Mouse (Mus musculus) lung, embryonic 16.5 days (tissue): ENCODE results near the gene Rabl3. TPM values are rescaled to one million over a fixed set of nuclear protein-coding genes. Genes with fewer than 3 reads are reported as not detected.

Experiments used
- ATAC-seq: fragments of 200-750 bp; cut with Nextera tagmentation; 2 replicates; pipeline ENCODE4 v1.8.0; 2017; ENCODE audit warnings: low read depth, mild to moderate bottlenecking, moderate library complexity
- H3K27ac ChIP-seq: fragments of 300-500 bp; sonication (generic); 2 replicates; pipeline ENCODE4 v1.5.1; 2014; ENCODE audit warnings: mild to moderate bottlenecking, control low read depth, low read length
- H3K27me3 ChIP-seq: fragments of 300-500 bp; sonication (generic); 2 replicates; pipeline ENCODE4 v1.6.1; 2014; ENCODE audit warnings: low read depth, low read length, mixed read lengths; ENCODE audit not compliant: control insufficient read depth, insufficient read depth
- H3K36me3 ChIP-seq: fragments of 300-500 bp; sonication (generic); 2 replicates; pipeline ENCODE4 v1.6.1; 2014; ENCODE audit warnings: low read length; ENCODE audit not compliant: control insufficient read depth, insufficient read depth
- H3K4me1 ChIP-seq: fragments of 300-500 bp; sonication (generic); replicated peaks from 2 replicates; pipeline ENCODE4 v1.6.1; 2014; ENCODE audit warnings: low read length, mixed read lengths; ENCODE audit not compliant: control insufficient read depth, insufficient read depth
- H3K4me2 ChIP-seq: fragments of 300-500 bp; sonication (generic); 2 replicates; pipeline ENCODE4 v1.6.1; 2014; ENCODE audit warnings: low read depth, low read length, control low read depth
- H3K4me3 ChIP-seq: fragments of 300-500 bp; sonication (generic); 2 replicates; pipeline ENCODE4 v1.5.1; 2014; ENCODE audit warnings: mild to moderate bottlenecking, low read length, control low read depth
- H3K9ac ChIP-seq: fragments of 300-500 bp; sonication (generic); 2 replicates; pipeline ENCODE4 v1.6.1; 2014; ENCODE audit warnings: low read length, control low read depth
- H3K9me3 ChIP-seq: fragments of 300-500 bp; sonication (generic); 2 replicates; pipeline ENCODE4 v1.6.1; 2016; ENCODE audit warnings: low read length; ENCODE audit not compliant: control insufficient read depth
- WGBS: fragments of 180-500 bp; shearing (Covaris S2); extraction: QIAGEN DNeasy Blood & Tissue Kit; methylation state at CpG from one replicate; pipeline ENCODE4 v1.1.7; 2014; 5-methylcytosine and 5-hydroxymethylcytosine counted together
- polyA plus RNA-seq: library from polyadenylated mRNA; unstranded; fragments of >200 nt; fragmentation: Nextera tagmentation; extraction: Ambion mirVana; gene quantifications from 2 replicates; pipeline ENCODE4 v1.2.1, GENCODE M21; 2015

The Rabl3 gene
- polyA plus RNA-seq, 1 experiment from 2014 or later = 20.5 TPM

- H3K36me3 ChIP-seq = no peaks in the 10 kb centered on the region
- ATAC-seq = no peak
- peaks cover 6% of the 10 kb centered on the region; the same call in 1 of the 2 replicates for H3K4me1 ChIP-seq
- H3K4me3 ChIP-seq = no peak overlapping the region
- no peak overlapping the region for H3K4me2 ChIP-seq
- WGBS = 87% methylated on average over 3 of the region's 3 CpGs
- no peak overlapping the region for H3K27ac ChIP-seq
- H3K9me3 ChIP-seq = no peaks in the 10 kb centered on the region
- no peak overlapping the region for H3K9ac ChIP-seq
- H3K27me3 ChIP-seq = no peaks in the 10 kb centered on the region
Measured at GRCm38 (mm10) chr16:37583306-37583705, 43.6 kb downstream of the Rabl3 start.

- ATAC-seq = no peak
- peak overlapping the region; percentile 31 for H3K4me3 ChIP-seq
Measured at GRCm38 (mm10) chr16:37583801-37584200, 44.1 kb downstream of the Rabl3 start.

GRCm38 (mm10) chr16:37584218-37585035 is 44.7 kb downstream of the Rabl3 start:
- 7% methylated on average over 25 of the region's 25 CpGs for whole genome bisulfite sequencing
- no peaks in the 10 kb centered on the region for H3K27me3 ChIP-seq
- ATAC-seq = peak; percentile 23; the same call in 1 of the 2 replicates
- peaks cover 6% of the 10 kb centered on the region; the same call in 1 of the 2 replicates for H3K4me1 ChIP-seq
- peak overlapping the region; percentile 31 for H3K4me3 ChIP-seq
- no peaks in the 10 kb centered on the region for H3K36me3 ChIP-seq
- no peaks in the 10 kb centered on the region for H3K9me3 ChIP-seq
- H3K4me2 ChIP-seq = peak overlapping the region; percentile 56
- H3K9ac ChIP-seq = peak overlapping the region; percentile 39
- H3K27ac ChIP-seq = no peak overlapping the region

More at GRCm38 (mm10) chr16:37583801-37584200, 44.1 kb downstream of the Rabl3 start:
- no peaks in the 10 kb centered on the region for H3K36me3 ChIP-seq
- no peaks in the 10 kb centered on the region for H3K9me3 ChIP-seq
- WGBS = 43% methylated on average over 6 of the region's 6 CpGs
- peaks cover 6% of the 10 kb centered on the region; the same call in 1 of the 2 replicates for H3K4me1 ChIP-seq
- H3K9ac ChIP-seq = no peak overlapping the region; the same call in 1 of the 2 replicates
- H3K27me3 ChIP-seq = no peaks in the 10 kb centered on the region
- peak overlapping the region; percentile 56 for H3K4me2 ChIP-seq
- no peak overlapping the region for H3K27ac ChIP-seq

- H3K27ac ChIP-seq = no peak overlapping the region
- 53% methylated on average over 8 of the region's 8 CpGs for WGBS
- H3K4me2 ChIP-seq = no peak overlapping the region; the same call in 1 of the 2 replicates
- no peaks in the 10 kb centered on the region for H3K36me3 ChIP-seq
- H3K4me1 ChIP-seq = peaks cover 6% of the 10 kb centered on the region; the same call in 1 of the 2 replicates
- no peak overlapping the region for H3K4me3 ChIP-seq
- no peak overlapping the region for H3K9ac ChIP-seq
- no peaks in the 10 kb centered on the region for H3K9me3 ChIP-seq
- H3K27me3 ChIP-seq = no peaks in the 10 kb centered on the region
- ATAC-seq = no peak
Measured at GRCm38 (mm10) chr16:37585129-37585563, 45.5 kb downstream of the Rabl3 start.

- H3K27ac ChIP-seq = no peak overlapping the region
- no peak overlapping the region for H3K9ac ChIP-seq
- no peaks in the 10 kb centered on the region for H3K27me3 ChIP-seq
- H3K9me3 ChIP-seq = no peaks in the 10 kb centered on the region
- WGBS = 82% methylated on average over 3 of the region's 3 CpGs
- H3K36me3 ChIP-seq = no peaks in the 10 kb centered on the region
- no peak overlapping the region for H3K4me2 ChIP-seq
- no peaks in the 10 kb centered on the region for H3K4me1 ChIP-seq
- no peak for ATAC-seq
- no peak overlapping the region for H3K4me3 ChIP-seq
Measured at GRCm38 (mm10) chr16:37590921-37591320, 51.2 kb downstream of the Rabl3 start.

GRCm38 (mm10) chr16:37591551-37591950 is 51.9 kb downstream of the Rabl3 start:
- ATAC-seq = no peak

GRCm38 (mm10) chr16:37597412-37597811 is 57.7 kb downstream of the Rabl3 start:
- H3K4me2 ChIP-seq = no peak overlapping the region
- H3K9me3 ChIP-seq = no peaks in the 10 kb centered on the region
- H3K27me3 ChIP-seq = no peaks in the 10 kb centered on the region
- WGBS = 51% methylated on average over 5 of the region's 5 CpGs
- no peak overlapping the region for H3K4me3 ChIP-seq
- H3K9ac ChIP-seq = no peak overlapping the region
- ATAC-seq = no peak
- no peaks in the 10 kb centered on the region for H3K36me3 ChIP-seq
- H3K4me1 ChIP-seq = no peaks in the 10 kb centered on the region
- no peak overlapping the region for H3K27ac ChIP-seq

More at GRCm38 (mm10) chr16:37591551-37591950, 51.9 kb downstream of the Rabl3 start:
- Histone ChIP-seq H3K9me3 (no peaks in the 10 kb centered on the region), H3K4me1 (no peaks in the 10 kb centered on the region), H3K27me3 (no peaks in the 10 kb centered on the region), H3K4me2 (no peak overlapping the region), H3K4me3 (no peak overlapping the region), H3K27ac (no peak overlapping the region), H3K36me3 (no peaks in the 10 kb centered on the region), H3K9ac (no peak overlapping the region)
- WGBS = 84% methylated on average over 8 of the region's 8 CpGs

- Histone ChIP-seq H3K36me3 (no peaks in the 10 kb centered on the region), H3K27me3 (no peaks in the 10 kb centered on the region), H3K9ac (no peak overlapping the region), H3K4me3 (no peak overlapping the region), H3K27ac (no peak overlapping the region), H3K4me1 (no peaks in the 10 kb centered on the region), H3K9me3 (no peaks in the 10 kb centered on the region), H3K4me2 (no peak overlapping the region)
- peak; percentile 52; the same call in 1 of the 2 replicates for ATAC-seq
- WGBS = 74% methylated on average over 7 of the region's 7 CpGs
Measured at GRCm38 (mm10) chr16:37598463-37598862, 58.8 kb downstream of the Rabl3 start.

- Histone ChIP-seq H3K4me1 (no peaks in the 10 kb centered on the region; the same call in 1 of the 2 replicates), H3K27ac (no peak overlapping the region), H3K4me2 (no peak overlapping the region), H3K27me3 (no peaks in the 10 kb centered on the region), H3K9ac (no peak overlapping the region), H3K36me3 (no peaks in the 10 kb centered on the region), H3K4me3 (no peak overlapping the region), H3K9me3 (no peaks in the 10 kb centered on the region)
- no peak for ATAC-seq
- WGBS = 74% methylated on average over 3 of the region's 3 CpGs
Measured at GRCm38 (mm10) chr16:37599326-37599725, 59.6 kb downstream of the Rabl3 start.
